Mouse (Mus musculus): ENCODE measurements around the gene Ipo5.

- TF ChIP-seq GATA1 (IDR thresholded peaks at IDR 0.05; ENCODE audit: borderline replicate concordance, low read length) (no peak), FLI1 (IDR thresholded peaks at IDR 0.05; ENCODE audit: low read length) (no peak)
These were observed 36.1 kb downstream of the Ipo5 start for GRCm38 (mm10) chr14:120947104-120947503.

Data from megakaryocyte, embryonic 14.5 days (primary cell).